Mouse (Mus musculus) lung, postnatal 4 days (tissue): ENCODE data around the gene Shroom3.
A peak's percentile ranks its signal among the peaks of the same experiment; 100 is the strongest.

Experiments used
- DNase-seq, 2 experiments: peaks; one replicate each; pipeline ENCODE4 v3.0.0; 2021

The Shroom3 gene

GRCm38 (mm10) chr5:92698837-92699529 lies 15.7 kb downstream of the Shroom3 start:
- DNase-seq, result no peak

DNA sequence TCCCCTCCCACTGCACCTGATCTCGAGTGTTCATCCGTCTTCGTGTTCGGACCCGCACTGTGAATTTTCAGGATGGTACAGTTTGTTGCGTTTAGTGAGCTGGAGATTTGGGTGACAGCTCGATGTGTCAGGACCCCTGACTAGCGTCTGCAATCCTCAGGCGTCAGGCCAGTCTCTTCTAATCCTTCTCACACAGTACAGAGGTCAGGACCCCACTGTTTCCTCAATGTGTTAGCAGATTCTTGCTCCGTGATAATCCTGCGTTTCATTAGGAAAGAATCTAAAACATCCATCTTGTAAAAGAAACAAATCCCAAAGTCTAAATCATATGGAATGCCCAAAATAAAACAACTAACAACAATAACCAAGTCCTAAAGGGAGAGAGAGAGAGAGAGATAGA lies 18.5 kb downstream of the Shroom3 start:
- DNase-seq, result peak in 1 of 2 experiments; percentile 57

DNA sequence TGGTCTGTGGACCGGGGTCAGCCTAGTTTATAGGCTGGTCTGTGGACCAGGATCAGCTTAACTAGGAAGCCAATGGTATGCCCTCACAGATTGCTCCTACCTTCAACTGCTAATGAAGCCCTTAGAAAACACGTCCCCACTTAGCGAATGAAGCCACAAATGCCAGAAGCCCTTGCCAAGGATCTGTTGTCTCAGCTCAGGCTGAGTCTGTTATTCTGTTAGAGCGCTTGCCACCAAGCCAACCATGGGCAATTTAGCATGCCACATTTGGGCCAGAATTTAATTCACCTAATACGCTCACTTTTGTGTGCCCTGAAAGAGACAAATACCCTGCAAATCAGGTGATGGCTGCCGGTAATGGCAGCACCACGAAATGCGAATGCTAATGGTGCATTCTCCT lies 20.4 kb downstream of the Shroom3 start:
- no peak for DNase-seq

DNA sequence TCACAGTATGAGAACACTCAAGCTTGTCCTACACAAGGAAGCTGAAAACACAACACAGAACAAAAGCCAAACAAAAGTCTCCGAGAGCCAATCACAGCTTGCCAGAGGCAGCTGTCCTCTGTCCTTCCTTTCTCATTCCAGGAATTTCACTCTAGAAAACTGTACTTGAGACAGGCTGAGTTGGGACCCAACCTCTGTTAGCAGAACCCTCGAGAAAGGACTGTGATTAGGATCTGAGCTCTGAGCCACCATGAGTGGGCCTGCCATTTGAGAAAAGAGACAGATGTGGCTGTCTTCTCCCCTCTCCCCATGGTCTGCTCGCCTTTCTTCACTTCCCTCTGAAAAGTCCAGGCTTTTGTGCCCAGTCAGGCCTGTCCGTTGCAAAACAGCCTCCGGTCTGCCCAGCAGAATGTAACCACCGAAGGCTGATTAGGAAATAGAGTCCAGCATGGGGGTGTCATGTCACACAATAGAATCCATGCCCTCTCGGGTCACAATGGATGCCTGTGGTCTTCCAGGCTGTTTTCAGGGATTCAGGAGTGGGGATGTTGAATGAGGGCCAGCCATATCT lies 24.8 kb downstream of the Shroom3 start:
- peak; percentile 57 to 75 for DNase-seq

- peak; percentile 48 to 77 for DNase-seq
Measured at GRCm38 (mm10) chr5:92710779-92711178, 27.5 kb downstream of the Shroom3 start.

GRCm38 (mm10) chr5:92711666-92712290 lies 28.5 kb downstream of the Shroom3 start:
- no peak for DNase-seq

DNA sequence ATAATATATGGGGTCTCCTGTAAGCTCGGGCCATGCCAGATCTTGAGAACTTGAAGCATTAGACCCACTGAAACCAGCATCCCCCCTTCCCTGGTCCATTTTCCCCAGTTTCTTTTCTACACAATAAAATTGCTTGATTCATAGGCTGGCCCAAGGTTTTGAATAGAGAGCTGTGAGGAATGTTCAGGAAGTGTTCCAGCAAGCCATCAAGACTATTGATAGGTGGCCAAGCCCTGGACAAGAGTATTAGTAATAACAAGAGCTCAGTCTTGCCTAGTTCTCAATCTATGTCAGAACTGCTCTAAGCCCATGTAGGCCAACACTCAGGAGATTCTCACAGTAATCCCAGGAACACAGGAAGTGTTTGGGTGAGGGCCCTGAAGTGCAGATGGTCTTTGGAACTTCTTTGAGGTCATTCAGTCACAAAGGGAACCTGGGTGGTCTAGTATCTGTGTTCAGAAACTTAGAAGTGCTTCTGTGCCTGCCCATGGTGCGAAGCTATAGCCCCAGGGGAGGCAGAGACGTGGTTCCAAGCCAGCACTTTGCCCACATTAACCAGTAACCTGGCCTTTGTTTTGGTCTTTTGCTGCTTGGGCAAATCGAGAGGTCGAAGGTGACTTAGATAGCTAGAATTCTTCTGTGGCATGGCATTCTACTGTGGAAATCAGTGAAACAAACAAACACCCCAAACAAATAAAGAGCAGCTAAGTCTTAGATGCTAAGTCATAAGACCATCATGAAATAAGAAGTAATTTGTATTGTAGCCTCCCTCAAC lies 29.6 kb downstream of the Shroom3 start:
- DNase-seq, result no peak

- DNase-seq, result no peak
Measured at GRCm38 (mm10) chr5:92714886-92715285, 31.7 kb downstream of the Shroom3 start.

- DNase-seq, result no peak
Measured at GRCm38 (mm10) chr5:92715319-92715718, 32.1 kb downstream of the Shroom3 start.

GRCm38 (mm10) chr5:92715890-92716289 lies 32.7 kb downstream of the Shroom3 start:
- DNase-seq, result no peak

GRCm38 (mm10) chr5:92717666-92718360 lies 34.6 kb downstream of the Shroom3 start:
- peak; percentile 43 to 64 for DNase-seq

- DNase-seq, result peak; percentile 44 to 68
Measured at GRCm38 (mm10) chr5:92718856-92719255, 35.6 kb downstream of the Shroom3 start.

DNA sequence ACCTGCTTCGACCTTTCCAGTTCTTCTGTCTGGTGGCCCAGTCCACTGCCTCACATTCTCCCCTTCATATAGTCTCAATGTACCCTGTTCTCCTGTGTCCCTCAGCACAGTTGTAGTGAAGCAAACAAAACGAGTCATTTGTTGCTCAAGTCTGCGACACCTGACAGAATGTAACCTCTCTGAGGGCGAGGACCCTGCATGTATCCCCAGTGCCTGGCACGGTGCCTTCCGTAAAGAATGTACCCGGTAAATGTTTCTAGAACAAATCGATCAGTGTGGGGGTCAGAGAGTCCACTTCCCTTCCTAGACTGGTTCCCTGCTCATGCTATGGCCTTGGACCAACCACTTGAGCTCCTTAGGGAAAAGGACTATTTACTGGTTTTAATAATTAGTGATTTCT lies 38.4 kb downstream of the Shroom3 start:
- no peak for DNase-seq

- DNase-seq, result peak in 1 of 2 experiments; percentile 65
Measured at GRCm38 (mm10) chr5:92725935-92726334, 42.7 kb downstream of the Shroom3 start.

DNA sequence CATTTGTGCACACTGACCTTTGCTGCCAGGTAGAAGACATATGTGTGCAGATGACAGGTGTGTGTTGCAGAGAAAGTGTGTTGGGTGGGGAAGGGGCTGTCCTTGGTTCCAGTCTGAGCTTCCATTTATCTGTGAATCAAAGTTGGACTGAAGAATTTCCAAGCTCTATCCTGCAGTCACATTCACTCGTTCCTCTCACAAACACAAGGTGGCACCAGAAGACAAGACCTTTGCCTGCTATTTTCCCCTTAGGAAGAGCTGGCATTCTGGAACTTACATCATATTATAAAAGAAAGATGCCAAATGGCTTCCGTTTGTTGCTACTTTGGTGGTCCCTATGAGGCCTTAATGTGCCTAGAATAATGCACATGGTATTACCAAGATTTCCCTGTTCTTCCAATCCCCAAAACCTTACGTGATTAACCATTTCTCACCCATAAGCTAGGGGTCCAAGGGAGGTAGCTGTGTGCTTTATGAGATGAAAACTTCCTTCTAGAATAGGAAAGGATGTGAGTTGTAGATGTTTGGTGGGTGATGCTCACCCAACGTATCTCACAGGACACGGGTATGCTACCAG lies 45.1 kb downstream of the Shroom3 start:
- DNase-seq, result peak in 1 of 2 experiments; percentile 63

DNA sequence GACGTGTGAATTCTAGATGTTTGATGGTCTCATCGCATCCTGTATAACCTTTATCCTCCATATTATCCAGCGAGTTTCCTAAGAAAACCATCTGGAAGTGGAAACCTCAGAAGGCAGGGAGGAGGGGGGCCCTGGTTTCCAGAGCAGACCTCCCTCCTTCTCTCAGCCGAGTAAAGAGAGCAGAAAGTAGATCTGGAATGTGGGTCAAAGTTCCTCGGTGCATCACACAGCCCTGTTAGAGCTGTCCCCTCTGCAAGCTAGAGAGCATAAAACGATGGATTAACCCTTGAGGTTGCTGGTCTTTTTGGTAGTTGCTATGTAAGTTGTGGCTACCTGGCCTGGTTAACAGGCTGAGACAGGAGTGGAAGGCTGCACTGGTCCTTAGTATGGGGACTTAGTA lies 46.0 kb downstream of the Shroom3 start:
- DNase-seq, result no peak

- DNase-seq, result no peak
Measured at GRCm38 (mm10) chr5:92741802-92742201, 58.6 kb downstream of the Shroom3 start.

GRCm38 (mm10) chr5:92742701-92743100 lies 59.5 kb downstream of the Shroom3 start:
- no peak for DNase-seq

GRCm38 (mm10) chr5:92745390-92746253 lies 62.4 kb downstream of the Shroom3 start:
- DNase-seq, result peak; percentile 50 to 74

GRCm38 (mm10) chr5:92751488-92751887 lies 68.3 kb downstream of the Shroom3 start:
- DNase-seq, result no peak

- no peak for DNase-seq
Measured at GRCm38 (mm10) chr5:92755241-92755775, 72.1 kb downstream of the Shroom3 start.
